Mouse (Mus musculus) heart, adult 9 months (tissue): ENCODE results near the gene Fggy.

Source experiments
- DNase-seq, 2 experiments: peaks; one replicate each; pipeline ENCODE4 v3.0.0; 2022; ENCODE audit warnings: low spot score in 2 of 2

The Fggy gene

DNA sequence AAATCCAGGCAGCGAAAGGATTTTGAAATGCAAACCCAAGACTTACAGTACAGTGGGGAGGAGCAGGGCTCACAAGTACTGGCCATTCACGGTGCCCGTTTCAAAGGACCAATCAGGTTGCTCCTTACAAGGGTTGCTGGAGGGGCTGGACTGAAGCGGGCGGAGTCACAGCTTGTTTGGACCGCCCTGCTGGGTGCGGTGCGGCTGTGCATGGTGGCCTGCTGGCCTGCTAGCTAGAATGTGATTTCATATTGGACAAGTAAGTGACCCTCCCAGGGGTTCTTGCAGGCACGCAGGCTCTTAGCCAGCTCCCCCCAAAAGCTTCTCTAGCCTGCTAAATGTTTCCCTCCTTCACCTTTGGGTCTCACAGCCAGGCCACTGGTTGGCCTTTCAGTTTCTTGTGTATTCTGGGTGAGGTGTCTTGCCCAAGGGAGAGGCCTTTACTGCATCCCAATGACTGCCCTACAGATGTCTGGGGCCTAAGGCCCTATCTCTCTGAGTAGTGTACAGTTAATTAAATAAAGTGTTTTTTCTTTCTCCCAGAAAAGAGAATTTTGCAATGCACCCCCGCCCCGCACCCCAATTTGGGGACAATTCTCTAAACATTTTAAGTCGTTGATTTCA lies at the start of gene Fggy:
TSS of gene Fggy (plus strand) at position 175 of the 624 bp plus-strand sequence.
- DNase-seq: peak; percentile 98

GRCm38 (mm10) chr4:95507946-95508311 lies 49.4 kb upstream of the Fggy start:
- no peak for DNase-seq

DNA sequence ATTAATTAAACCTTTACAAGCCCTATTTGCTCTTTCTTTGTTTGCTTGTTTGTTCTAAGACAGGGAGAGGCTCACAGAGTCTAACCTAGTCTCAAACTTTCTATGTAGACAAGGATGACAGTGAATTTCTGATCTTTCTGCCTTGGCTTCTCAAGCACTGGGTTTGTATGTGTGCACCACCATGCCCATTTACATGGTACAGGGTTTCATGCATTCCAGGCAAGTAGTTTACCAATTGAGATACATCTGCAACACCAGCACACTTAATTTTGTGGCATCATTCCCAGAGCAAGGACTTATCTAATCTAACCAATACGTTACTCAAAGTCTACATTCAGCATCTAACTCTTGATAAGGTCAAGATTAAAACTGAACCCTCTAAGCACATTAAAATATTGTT lies 38.9 kb upstream of the Fggy start:
- DNase-seq: no peak

DNA sequence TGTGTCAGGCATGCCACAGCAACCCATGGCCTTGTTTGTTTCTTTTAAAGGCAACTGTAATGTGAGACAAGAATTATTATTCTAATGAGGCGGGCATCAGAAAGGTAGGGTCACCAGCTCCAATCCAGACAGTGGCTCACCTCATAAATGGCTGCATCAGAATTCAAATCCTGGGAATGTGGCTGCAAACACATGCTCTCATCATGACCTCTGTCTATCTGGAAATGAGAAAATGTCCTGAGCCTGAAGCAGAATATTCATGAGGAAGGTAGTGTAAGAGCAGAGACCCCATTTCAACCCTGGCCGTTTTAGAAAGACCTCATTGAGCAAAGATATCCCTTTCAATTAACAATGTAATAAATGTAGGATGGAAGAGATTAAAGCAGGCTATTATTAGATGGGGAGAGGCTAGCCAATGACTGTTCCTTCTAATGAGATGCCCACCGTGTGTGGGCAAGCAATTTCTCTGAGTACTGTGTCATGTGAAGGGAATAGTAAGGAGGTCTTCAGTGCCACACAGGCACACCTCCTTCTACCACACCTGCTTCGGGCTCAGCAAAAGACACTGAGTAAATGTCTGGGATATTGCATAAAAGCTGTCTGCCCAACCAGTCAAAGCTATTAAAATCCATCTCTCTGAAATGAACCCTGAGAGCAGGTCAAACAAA lies 37.2 kb upstream of the Fggy start:
- no peak for DNase-seq

GRCm38 (mm10) chr4:95520643-95521032 lies 36.7 kb upstream of the Fggy start:
- no peak for DNase-seq

- DNase-seq: peak; percentile 19 to 49
These were observed 30.7 kb upstream of the Fggy start for GRCm38 (mm10) chr4:95526588-95526987.

GRCm38 (mm10) chr4:95530757-95531156 lies 26.6 kb upstream of the Fggy start:
- DNase-seq: no peak

DNA sequence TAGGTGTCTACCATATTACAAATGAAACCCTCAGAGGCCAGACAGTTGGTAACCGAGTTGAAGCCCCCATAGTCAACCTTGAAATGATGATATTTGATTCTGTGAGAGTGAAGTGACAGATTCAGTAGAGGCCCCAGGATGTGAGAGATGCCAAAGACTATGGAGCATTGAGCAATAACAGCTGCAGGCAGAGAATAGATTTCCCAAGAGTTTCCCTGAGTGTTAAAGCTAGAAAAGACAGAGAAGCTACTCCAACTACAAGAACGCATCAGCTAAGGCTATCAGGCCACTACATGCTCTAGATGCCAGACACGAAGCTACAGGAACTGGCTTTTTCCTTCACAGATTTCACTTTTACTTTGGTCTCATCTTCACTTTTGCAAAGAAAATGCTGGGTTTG lies 23.4 kb upstream of the Fggy start:
- DNase-seq: no peak

DNA sequence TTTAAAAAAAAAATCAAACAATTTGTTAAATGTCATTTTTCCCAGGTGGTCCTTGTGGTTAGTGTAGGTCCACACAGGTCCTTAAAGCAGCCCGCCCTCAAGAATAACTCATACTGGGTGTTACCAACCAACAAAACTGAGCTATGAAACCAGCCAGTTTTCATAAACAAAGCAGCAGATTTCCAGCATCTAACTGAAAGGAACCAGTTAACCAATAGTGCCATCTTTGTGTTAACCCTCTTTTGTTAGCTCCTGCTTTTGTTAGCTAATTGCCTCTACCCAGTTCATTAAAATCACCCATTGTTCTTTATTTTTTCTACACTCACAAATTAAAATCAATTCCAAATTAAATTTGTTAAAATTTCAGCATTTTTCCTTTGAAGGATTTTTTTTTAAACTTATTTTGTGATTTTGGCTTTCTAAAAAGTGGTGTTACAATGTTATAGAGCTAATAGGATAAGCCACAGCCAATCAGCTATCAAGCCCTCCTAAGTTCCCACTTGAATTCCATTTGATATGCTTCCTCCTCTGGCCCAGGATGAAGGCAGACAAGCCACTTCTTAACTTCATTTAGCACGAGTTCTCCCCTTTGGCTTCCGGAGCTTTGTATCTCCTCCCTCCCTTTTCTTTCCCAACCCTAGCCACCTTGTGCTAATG lies 15.8 kb upstream of the Fggy start:
- no peak for DNase-seq

- no peak for DNase-seq
These were observed 15.1 kb upstream of the Fggy start for GRCm38 (mm10) chr4:95542039-95542790.

DNA sequence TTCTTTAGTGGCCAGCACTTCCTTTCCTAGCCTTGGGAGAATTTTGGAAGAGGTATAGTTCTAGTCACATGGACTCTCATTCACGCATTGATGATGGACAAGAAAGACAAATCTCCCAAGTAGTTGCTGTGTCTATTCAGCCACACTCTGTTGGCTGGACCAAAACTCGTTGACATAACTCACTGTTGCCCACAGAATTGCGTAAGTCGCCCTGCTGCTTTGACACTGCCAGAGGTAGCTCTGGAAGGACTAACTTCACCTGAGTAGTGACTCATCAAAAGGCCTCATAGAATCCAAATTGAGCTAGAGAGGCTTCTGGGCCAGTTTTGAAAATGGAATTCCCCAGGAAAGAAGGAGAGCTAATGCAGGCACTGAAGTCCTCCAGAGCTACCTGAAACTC lies 13.8 kb upstream of the Fggy start:
- DNase-seq: no peak

DNA sequence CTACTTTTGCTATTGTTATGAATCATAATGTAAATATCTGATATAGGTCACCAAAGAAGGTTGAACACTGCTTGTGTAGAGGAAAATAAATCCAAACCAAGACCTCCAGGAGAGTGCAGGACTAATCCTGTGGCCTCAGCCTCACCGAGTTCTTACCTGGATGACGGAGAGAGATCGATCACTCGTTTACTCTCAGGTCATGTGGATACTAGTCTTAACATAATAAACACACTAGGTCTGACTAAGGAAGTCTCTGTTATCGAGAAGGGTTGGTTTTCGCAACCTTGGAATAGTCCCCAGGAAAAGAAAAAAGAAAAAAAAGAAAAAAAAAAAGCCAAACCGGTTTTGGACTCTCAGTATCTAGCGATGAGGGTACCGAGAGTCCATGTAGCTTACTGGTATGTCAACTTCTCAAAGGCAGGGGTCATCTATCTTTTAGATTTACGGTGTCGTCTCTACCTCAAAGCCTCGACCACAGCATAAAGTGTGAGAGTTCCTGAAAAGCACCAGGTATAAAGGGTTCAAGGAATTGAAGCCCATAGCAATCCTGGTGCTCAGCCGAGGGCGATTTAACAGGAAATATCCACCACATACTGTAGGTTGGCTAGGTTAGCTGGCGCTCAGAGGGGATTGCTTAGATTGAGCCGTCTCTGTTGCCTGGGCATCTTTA lies 509 bp upstream of the Fggy start:
- DNase-seq: no peak

- DNase-seq: peak; percentile 43 to 56
These were observed 1.1 kb downstream of the Fggy start for GRCm38 (mm10) chr4:95558271-95558888.

GRCm38 (mm10) chr4:95571621-95572020 lies 14.3 kb downstream of the Fggy start:
- no peak for DNase-seq

- no peak for DNase-seq
These were observed 16.4 kb downstream of the Fggy start for GRCm38 (mm10) chr4:95573704-95574103.

GRCm38 (mm10) chr4:95575411-95575911 lies 18.2 kb downstream of the Fggy start:
- DNase-seq: no peak

DNA sequence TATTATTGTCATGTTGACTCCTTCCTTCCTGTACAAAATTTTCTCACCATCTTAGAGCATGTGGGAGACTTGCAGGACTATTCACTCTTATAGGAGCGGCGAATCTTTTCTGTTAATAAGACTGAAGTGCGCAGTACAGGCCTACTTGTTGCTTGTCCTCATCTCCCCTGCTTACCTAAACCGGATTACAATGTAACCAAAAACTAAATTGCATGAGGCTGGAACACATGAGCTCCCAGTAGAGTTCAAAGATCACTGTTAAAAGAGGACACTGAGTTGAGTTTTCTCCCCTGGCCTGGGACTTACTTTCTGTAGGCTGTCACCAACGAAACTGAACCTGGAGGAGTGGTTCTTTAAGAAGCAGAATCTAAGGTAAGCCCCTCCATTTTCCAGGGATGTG lies 21.9 kb downstream of the Fggy start:
- DNase-seq: no peak

- no peak for DNase-seq
These were observed 26.9 kb downstream of the Fggy start for GRCm38 (mm10) chr4:95584107-95584762.

DNA sequence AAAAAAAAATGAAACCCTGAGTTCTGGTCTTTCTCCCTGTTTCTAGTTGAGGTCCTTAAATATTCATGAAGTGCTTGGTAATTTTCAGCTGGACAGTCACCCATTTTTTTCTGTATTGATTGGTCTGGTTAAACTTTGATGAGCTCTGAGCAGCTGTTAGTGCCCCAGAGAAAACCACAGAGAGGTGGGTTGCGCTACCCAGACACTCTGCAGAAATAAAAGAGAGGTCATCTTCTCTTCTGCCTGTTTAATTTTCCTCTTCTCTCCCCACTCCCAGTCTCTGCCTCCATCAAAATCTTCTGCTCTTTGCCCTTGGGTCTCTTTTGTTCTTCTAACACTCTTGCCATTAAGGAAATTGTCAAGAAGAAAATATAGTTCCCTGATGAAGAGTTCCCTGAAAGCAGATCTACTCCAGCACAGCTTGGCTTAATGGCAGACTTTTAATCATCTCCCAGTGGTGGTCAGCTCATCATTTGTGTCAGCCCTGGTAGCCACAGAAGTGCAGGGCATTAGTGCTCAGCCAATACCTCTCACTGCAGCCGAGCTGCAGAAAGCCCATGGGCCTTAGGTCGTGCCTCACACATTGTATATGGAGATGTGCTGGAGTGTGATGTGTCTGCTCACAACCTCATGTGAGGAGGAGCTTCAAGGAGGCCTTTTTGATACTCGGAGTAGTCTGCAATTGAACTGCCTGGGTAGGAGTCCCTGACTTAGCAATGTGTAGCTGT lies 29.1 kb downstream of the Fggy start:
- no peak for DNase-seq

- DNase-seq: peak in 1 of 2 experiments; percentile 6
These were observed 31.5 kb downstream of the Fggy start for GRCm38 (mm10) chr4:95588722-95589283.
